Mouse (Mus musculus): ENCODE data around the gene Ttc28.

The Ttc28 gene

DNA sequence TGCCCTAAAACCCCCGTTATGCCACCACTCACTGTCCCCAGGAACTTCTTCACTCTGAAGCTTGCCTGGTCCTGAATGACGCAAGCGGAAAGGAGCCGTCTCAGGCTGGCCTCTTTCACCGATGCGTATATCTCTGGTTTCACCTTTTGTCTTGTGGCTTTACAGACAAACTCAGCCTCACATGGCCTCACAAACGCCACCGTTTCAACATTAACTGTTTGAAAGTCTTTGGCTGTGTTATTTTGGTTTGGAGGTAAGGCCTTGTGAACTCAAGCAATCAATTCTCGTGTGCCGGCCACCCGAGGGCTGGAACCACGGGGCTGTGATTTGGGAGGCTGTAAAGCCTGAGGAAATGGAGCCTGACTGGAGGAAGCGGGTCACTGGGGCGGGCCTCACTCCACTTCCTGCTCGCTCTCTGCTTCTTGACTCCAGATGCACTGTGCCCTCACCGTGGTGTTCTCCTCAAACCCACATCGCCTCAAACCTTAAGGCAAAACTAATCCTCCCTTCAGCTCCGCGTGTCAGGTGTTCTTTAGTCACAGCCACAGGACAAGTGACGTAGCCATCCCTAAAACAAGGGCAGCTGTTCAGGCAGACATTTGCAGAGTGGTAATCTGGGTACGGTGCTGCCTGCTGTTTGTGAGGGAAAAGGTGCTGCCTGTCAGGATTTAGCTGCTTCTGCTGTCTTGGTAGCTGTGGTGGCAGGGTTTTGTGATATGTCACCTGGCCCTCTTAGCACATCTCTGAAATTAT, 298.9 kb downstream of the Ttc28 start:
- DNase-seq, result no peak

DNA sequence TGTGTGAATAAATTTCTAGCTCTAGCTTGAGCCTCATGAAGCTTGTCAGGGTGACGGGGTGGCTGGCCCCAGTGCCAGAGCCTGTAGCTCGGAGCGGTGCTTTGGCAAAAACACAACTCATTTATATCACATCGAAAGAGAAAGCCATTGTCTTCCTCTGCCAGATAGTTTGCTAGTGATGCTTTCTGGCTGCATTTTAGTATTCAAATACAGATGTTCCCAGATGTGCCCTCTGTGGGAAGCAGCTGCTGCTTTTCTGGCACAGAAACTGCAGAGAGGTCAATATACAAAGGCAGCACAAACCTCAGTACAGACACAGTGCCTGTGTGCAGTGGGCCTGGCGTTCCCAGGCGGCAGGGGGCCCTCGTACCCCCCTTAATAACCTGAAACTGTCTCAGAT, 300.0 kb downstream of the Ttc28 start:
- DNase-seq, result no peak

DNA sequence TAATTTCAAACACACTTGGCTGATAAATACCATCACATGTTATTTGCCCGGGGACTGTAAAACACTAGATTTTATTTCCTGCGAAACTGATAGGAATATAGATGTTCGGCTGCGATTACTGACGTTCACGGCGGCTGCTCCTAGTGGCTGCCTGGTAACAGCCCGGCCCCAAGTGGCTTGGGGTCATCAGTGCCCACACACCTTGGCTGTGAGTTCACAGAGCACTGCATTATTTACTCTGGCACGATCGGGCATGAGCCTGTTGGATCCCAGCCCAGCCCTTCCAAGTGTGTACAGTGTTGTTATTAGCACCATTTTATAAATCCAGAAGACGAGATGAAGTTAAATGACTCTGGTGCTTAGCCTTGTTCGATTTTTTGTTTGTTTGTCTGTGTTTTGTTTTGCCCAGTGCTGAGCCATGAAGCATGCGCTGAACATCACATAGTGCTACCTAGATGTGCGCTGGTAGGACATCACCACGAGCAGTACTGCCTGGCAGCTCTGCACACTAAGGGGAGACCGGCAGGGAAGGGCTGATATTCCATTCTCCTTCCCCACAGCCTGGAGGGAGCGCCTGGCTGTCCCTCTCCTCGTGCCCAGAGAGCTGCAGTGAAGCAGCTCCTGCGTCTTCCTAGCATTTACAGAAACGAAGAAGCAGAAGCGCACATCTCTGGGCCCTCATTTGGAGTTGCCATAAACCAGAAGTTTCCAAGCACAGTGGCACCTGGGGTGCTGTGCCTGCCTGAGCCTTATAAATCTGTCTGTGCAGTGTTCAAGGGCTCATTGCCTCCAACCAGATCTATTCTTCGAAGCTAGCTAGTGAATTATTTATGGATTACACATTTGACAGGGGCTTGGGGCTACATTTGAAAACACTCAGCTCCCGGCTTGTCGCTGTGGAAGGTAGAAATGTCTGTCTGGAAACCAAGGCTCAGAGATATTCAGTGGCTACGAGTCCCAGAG, 300.8 kb downstream of the Ttc28 start:
- DNase-seq, result no peak

DNA sequence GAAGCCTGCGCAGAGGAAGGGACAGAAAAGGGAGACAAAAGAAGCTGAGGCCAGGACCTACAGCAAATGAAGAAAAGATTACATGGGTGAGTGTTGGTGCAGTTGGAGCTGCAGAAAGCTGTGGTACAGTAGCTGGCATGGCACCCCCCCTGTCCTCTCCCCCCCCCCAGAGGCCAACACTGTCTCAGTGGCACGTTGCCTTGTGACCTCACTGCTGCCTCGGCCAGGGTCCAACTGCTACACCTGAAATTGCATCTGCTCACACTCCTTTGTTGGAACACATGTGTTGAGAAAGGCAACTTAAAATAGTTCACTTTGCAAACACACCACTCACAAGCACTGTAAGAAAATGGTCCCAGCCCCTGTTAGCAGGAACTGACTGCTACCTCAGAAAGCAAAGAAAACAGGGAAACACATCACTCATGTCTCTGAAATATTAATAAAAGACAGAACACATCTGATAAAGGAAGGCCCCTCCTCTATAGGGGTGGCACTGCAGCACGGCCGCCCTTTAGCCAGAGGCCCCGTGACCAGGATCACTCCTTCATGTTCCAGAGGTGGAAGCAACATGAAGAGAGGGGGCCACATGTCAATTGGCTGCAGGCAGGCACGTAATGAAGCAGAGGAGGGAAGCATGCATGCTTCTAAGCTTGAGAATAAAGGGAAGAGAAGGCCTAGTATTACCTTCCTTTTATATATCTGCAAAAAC, 301.8 kb downstream of the Ttc28 start:
- DNase-seq, result no peak

DNA sequence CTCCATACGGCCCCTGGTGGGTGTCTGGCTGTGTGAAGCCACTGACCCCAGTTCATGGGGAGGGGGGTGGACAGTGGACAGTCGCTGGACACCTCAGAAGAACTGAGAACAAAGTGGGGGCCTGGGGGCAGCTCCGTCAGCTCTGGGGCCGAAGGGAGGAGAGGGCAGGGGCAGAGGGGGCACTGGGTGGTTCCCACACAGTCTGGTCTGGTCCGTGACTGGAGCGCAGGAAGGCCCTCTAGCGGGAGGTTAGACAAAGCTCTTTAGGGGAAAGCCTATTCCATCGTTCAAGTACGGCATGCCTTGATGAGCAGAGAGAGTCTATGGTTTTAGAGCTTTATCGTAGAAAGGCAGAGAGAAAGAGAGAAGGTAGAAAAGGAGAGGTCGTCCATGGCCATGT, 307.0 kb downstream of the Ttc28 start:
- no peak for DNase-seq

DNA sequence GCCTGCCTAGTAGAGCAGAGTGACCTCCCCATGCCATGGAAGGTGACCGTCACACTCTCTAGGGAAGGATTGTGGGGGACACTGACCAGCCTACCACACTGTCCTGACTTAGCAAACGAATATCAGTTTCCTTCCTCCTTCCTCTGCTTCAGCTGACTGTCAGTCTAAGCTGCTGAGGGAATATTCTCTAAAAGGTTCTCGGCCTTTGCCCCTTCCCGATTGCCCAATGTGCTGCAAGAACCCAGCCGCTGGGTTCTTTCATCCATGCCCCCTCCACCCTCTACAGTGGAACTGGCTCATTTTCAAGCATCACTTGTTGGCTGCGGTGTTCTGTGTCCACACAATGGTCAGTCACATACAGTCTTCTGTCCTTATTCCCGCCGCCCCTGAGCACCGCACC, 312.4 kb downstream of the Ttc28 start:
- DNase-seq, result no peak

DNA sequence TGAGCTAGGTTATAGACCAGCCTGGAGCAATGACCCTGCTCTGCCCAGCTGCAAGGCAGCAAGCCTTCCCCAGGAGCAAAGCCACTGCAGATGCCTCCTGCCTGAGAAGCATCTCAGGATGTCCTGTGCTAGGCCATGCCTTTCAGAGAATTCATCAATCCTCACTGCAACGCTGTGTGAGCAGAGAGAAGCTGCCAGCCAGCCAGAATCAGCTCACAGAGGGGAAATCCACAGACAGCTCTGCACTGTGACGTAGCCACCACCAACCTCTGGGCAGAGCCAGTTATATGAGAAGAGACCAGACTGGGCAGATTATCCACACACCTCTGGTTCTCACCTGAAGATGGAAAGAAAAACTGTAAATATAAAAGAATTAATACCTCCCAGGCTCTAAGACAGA, 315.2 kb downstream of the Ttc28 start:
- DNase-seq, result no peak

DNA sequence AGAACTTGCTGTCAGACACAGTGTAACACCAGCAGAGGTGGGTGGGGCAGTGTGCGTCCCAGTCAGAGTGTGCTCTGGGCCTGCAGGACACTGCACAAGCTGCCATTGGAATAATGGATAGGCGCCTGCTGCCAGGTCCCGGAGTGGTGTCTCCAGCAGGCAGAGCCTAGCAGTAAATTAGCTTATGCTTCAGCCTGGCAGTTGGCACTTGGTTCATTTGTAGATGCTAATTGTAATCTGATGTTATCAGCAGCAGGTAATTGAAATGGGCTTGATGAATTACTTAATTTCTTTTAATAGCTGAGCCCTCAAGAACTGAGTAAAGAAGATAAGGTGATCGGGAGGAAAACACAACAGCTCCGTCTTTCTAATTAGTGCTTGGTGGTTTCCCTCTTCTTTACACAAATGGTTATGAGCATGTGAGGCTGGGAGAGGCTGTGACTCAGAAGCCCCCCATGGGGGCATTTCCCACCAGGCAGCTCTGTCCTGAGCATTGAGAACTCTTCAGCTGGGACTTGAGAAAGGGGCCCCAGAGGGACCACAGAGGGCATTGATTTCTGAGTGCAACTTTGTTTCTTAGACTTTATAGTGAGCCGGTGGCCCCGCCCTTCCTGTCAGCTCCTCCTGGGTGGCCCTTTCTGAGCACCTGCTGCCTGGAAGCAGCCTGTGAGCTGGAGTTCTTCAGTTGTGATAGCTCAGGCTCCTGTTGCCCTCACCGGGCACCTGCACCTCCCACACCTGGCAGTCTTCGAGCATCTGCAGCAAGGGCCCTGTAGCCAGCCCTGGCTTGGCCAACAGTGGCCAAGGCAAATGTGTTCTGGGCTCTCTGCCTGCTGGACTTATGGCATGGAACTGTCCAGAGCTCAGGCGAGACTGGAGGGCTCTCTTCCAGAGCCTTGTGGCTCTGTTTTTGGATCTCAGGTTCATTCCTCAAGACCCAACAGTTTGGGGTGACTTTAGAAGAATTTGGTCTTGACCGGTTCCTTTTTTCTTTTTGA, 316.2 kb downstream of the Ttc28 start:
- no peak for DNase-seq

DNA sequence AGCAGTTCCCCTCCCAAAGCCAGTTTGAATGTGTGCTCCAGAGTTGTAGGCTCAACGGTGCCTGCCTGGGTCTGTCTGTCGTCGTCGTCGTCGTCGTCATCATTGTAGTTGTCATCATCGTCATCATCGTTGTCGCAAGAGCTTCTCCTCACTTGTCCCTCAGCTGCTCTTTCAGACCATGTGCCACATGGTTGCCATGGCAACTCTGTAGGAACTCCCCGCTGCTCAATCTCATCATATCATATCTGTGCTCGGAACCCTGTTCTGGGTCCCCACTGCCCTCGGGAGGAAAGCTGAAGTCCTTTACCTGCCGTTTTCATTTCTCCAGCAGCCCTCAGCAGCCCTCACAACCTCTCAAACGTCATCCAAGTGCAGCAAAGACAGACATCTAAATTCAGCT, 318.1 kb downstream of the Ttc28 start:
- no peak for DNase-seq

DNA sequence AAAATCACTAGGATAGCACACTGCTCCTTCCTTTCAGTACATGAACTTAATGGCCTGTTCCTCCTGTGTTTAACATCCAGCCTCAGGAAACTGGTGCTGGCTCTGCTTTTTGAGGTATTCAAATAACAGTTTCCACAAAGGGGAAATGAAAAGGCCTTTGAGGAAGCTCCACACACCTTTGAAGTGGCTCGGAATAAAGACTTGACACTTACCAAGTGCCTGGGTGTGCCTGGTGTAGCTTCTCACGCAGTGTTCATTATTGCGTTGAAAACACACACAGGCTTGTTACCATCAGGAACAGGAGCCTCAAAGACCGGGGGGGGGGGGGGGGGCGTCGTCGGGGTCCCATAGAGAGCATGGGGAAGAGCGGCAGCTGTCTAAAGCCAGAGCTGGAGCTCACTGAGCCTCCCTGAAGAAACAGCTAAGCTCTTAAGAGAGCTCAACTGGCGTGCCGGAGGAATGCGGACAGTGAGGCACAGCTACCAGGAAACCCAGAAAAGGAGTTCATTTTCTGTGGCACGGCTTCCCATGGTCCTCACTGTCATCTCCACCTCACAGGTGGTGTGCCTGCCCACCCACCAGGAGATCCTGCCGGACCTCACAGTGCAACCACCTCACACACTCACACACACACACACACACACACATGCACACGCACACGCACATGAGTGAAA, 320.7 kb downstream of the Ttc28 start:
- DNase-seq, result no peak

DNA sequence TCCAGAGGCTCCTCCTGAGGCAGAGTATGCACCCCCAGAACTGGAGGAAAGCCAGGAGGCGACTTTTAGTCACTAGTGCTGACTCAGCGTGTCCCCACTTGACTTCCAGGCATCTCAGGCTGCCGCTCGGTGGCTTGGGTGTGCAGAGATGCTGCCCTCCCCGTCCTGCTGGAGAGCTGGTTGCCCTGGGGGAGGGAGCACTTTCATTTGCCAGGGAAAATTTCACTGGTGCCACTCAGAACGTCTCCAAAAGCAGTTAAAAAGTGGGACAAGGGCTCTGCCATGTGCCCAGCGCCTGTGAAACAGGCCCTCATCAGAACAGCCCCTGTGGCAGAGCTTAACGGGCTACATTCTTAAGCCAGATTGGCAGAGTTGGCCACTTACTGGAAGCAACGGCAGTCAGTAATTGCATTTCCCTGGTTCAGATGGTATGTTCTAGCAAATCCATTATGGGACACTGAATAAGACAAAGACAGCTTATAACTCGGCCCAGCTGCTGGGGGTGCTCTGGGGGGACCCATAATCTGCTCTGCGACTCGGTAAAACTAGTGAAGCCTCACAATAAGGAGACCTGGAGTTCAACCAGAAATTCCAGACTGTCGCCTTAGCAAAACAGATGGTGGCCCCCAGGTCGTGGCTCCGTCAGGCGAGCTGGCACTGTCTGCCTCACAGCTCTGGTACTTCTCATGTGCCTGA, 321.5 kb downstream of the Ttc28 start:
- DNase-seq, result peak; percentile 74

DNA sequence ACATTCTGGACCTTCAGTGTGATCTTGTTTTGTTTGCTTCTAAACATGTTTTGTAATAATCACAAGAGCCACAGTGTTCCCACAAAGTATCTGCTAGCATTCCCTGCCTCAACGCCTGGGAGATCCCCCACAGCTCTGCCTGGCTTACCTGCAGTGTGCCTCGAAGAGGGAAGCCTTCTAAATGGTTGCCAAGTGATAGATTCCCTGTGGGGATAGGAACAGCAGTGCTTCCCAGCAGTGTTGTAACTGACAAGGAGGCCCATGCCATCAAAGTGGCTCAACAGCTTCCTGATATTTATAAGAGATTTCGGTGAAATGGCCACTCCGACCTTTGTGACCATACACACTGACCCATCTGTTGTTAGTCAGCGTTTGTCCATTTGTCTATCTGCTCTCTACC, 324.6 kb downstream of the Ttc28 start:
- DNase-seq, result no peak

DNA sequence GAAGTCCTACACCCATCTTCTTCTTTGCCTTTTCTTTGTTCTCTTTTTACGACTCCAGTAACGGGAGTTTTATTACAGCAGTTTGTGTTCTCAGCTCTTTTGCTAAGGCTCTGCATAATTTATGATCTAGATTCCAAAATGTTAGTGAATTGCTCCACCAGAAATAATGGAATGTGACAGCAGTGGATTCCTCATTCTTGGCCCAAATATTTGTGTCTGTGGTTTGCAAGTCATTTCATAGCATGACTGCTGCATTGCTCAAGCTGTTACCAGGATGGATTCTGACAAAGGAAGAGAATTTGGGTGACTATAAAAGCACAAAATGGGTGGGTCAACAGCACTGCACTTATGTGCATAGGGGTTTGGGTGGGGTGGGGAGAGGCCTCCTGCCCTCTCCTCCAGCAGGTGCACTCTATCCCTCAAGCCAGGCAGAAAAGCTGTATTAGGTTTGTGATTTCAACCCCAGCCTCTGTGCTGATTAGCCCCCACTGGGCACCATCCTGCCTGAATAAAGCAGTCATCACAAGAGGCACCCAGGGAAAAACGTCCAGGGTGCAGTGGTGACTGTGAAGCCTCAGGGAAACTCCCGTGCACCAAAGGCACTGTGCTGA, 325.5 kb downstream of the Ttc28 start:
- no peak for DNase-seq

DNA sequence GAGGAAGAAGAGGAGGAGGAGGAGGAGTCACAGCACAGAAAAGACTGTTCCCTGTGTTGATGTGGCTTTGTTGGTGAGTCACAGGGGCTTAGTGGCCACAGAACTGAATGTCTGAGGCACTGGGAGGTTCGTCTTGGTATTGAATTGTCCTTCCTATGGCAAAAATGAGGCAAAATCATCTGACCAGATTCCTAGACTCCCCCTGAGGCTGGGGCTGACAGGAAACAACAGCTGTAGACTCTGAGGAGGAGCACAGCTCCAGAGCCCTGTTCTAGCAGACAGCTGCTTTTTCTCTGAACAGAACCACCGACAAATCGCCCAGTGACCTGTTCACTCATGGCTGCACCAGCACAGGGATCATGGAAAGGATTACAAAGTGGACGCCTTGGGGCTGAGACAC, 326.2 kb downstream of the Ttc28 start:
- no peak for DNase-seq

DNA sequence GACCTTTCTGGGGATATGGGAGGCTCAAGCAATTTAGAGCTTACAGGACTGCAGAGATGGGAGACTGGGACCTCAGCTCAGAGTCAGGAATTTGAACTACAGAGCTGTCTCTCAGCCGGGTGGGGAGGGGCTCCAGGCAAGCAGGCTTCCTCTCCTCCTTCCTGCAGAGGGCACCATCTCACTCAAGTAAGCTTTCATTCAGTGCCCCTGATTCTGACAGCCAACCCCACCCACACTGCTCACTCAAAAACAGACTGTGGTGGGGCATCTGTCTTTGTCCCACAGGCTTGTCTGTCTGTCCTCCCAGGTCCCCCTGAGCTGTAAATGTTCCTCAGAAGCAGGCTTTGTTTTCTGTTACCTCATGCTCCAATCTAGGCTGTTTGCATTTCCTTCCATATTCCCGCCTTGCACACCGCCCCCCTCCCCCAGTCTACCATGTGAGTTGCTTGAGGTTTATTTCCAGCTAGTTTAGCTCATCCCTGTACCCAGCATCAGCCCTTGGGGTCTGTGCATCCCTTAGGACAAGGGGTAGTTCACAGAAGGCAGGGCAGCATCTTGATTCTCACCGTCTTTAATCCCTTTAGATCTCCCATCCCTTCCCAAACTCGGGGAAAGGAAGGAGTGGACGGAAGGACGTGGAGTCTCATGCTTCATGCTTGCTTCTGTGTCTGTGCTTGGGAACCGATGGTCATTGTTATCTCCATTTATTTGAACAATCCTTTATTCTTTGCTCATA, 328.5 kb downstream of the Ttc28 start:
- DNase-seq, result peak; percentile 73

DNA sequence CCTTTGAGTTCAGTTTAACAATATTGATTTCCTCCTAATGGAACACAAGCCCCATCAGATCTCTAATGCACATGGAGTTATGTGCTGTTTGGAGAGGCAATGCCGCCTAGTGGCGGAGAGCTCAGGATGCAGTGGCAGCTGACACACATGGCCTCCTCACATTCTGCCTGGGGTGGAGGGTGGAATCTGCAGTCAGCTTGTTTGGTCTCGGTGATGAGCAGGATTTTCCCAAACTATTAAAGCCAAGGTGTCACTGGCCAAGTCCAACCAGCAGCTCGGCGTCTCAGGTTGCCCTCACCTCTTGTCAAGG, 329.0 kb downstream of the Ttc28 start:
- DNase-seq, result peak; percentile 60

DNA sequence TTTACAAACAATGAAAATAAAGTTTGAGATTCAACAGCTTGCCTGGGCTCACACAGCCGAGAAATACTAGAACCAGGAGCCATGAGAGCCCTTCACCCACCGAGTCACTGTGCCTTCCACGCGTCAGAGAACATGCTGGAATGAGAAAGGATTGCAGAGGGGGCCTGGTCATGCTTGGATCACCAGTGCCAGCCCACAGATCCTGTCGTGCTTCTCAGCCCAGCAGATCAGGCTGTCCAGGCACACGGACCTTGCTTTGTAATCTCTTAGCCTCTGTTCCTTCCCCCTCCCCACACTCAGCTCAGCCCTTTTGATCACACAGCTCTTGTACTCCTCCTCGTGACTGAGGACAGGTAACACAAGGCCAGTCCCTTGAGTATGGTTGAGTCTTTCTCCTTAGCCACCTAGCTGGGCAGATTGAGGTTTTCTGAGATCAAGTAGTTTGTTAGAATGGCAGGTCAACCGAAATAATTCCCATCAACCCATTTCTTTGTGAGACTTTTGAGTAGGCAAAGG, 334.4 kb downstream of the Ttc28 start:
- no peak for DNase-seq

DNA sequence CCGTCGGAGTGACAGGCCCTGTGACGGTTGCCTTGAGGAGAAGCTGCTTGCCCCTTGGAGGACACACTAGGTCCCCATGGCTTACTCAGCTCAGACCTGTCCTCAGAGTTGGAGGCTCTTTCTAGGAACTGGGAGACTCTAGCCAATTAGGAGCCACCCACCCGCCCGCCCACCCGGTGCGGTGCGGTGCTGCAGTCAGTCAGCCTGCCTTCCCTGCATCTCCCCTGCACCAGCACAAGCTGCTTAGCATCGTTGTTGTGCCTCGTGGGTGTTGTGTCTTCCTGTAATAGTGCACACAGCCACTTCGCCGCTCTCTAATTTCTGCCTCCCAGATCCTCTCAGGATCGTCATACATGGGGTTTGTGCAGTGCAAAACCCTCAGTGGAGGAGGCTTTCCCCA, 335.3 kb downstream of the Ttc28 start:
- no peak for DNase-seq

DNA sequence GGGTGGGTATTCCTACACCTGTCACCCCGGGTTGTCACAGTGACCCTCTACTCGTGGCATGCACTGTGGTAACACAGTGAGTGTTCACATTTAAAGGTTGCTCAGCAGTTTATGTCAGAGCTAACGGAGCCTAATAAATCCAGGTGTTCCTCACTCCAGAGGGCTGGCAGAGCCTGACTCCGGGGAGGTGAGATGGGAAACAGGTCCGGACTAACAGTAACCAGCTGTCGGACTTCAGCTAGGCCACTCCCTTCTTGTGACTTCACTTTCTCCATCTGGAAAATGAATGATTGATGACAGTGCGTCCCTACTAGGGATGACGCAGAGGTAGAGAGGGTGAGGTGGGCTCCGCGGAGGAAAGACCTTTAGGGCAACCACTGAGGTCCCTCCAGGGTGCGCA, 336.1 kb downstream of the Ttc28 start:
- DNase-seq, result no peak

DNA sequence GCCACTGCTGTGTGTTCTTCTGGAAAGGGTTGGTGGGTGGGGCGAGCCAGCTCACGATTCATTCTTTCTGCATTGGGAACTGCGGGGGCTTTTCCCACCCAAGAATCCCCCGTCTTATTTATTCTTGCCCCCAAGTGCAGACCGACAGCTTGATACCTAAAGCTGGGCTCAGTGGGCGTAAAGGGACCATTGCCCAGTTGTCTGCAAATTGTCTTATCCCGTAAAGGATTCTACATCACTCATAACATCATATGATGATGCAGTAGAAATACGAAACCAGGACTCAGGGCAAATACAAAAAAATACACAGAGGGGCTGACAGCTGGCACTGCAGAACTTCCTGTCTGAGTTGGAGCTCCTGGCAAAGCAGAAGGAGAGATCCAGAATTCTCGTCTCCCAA, 336.6 kb downstream of the Ttc28 start:
- DNase-seq, result peak; percentile 38
